Mouse (Mus musculus) MEL (cell line): ENCODE results near the gene Gjc2. TPM values are rescaled to one million over a fixed set of nuclear protein-coding genes. Genes with fewer than 3 reads are reported as not detected.
A peak's percentile ranks its signal among the peaks of the same experiment; 100 is the strongest.

Source experiments
- DNase-seq: peaks from one replicate; pipeline ENCODE4 v3.0.0; 2011; ENCODE audit warnings: low read depth, low spot score
- H3K27ac ChIP-seq: 2 replicates; pipeline ENCODE4 v1.5.1; 2012; ENCODE audit warnings: low read depth, mild to moderate bottlenecking, control low read depth, low read length, moderate library complexity; ENCODE audit not compliant: control insufficient read depth
- H3K27me3 ChIP-seq, 2 experiments: fragments of 150-350 bp in 1 of 2; sonication (generic) in 1 of 2; 2 replicates each; pipeline ENCODE4 v1.6.1; 2012; ENCODE audit warnings: low read length in 2 of 2, mild to moderate bottlenecking in 2 of 2, improper control_type of control experiment in 1 of 2, moderate library complexity in 1 of 2; ENCODE audit not compliant: insufficient read depth in 2 of 2, control insufficient read depth in 1 of 2
- H3K36me3 ChIP-seq, 2 experiments: 2 replicates each; pipeline ENCODE4 v1.6.1; 2012 to 2014; ENCODE audit warnings: low read length in 2 of 2, improper control_type of control experiment in 1 of 2, inconsistent platforms in 1 of 2, mild to moderate bottlenecking in 1 of 2; ENCODE audit not compliant: insufficient read depth in 2 of 2, control insufficient read depth in 1 of 2
- H3K4me1 ChIP-seq, 2 experiments: fragments of 150-350 bp in 1 of 2; sonication (generic) in 1 of 2; 2 replicates each; pipeline ENCODE4 v1.6.1; 2012; ENCODE audit warnings: low read length in 2 of 2, improper control_type of control experiment in 1 of 2, mild to moderate bottlenecking in 1 of 2; ENCODE audit not compliant: insufficient read depth in 2 of 2, control insufficient read depth in 1 of 2
- H3K4me3 ChIP-seq, 2 experiments: fragments of 150-350 bp in 1 of 2; sonication (generic) in 1 of 2; 2 replicates each; pipeline ENCODE4 v1.5.1; 2012; ENCODE audit warnings: low read depth in 2 of 2, low read length in 2 of 2, mild to moderate bottlenecking in 2 of 2, moderate library complexity in 2 of 2, control low read depth in 1 of 2, improper control_type of control experiment in 1 of 2; ENCODE audit not compliant: control insufficient read depth in 1 of 2, insufficient read depth in 1 of 2
- H3K79me2 ChIP-seq: 2 replicates; pipeline ENCODE4 v1.6.1; 2012; ENCODE audit warnings: mild to moderate bottlenecking, low read length, moderate library complexity; ENCODE audit not compliant: control insufficient read depth, poor library complexity, insufficient read depth
- H3K9ac ChIP-seq: 2 replicates; pipeline ENCODE4 v1.6.1; 2012; ENCODE audit warnings: low read depth, mild to moderate bottlenecking, control low read depth, low read length, moderate library complexity; ENCODE audit not compliant: control insufficient read depth, poor library complexity, severe bottlenecking
- H3K9me3 ChIP-seq: fragments of 150-350 bp; sonication (generic); replicated peaks from 2 replicates; pipeline ENCODE4 v1.6.1; 2012; ENCODE audit warnings: mild to moderate bottlenecking, low read length, improper control_type of control experiment, moderate library complexity; ENCODE audit not compliant: insufficient read depth
- CTCF ChIP-seq, 3 experiments: IDR thresholded peaks in 2 of 3; conservative IDR thresholded peaks in 1 of 3; 2 replicates each; pipeline ENCODE4 v1.5.1; 2011 to 2012; ENCODE audit warnings: low read length in 3 of 3, low read depth in 2 of 3, mild to moderate bottlenecking in 2 of 3, improper control_type of control experiment in 1 of 3, inconsistent platforms in 1 of 3, mixed read lengths in 1 of 3, moderate library complexity in 1 of 3; ENCODE audit not compliant: control insufficient read depth in 1 of 3, insufficient read depth in 1 of 3, poor library complexity in 1 of 3, severe bottlenecking in 1 of 3
- GABPA ChIP-seq: IDR thresholded peaks from 2 replicates; pipeline ENCODE4 v1.6.1; 2012; ENCODE audit warnings: low read depth, mild to moderate bottlenecking, inconsistent platforms, low read length, improper control_type of control experiment, moderate library complexity
- GATA1 ChIP-seq: IDR thresholded peaks from 2 replicates; pipeline ENCODE4 v1.6.1; 2011; ENCODE audit warnings: low read depth, low read length, improper control_type of control experiment
- HCFC1 ChIP-seq: IDR thresholded peaks from 2 replicates; pipeline ENCODE4 v1.6.1; 2012; ENCODE audit warnings: low read depth, mild to moderate bottlenecking, inconsistent platforms, low read length, improper control_type of control experiment, moderate library complexity
- JUND ChIP-seq: IDR thresholded peaks from 2 replicates; pipeline ENCODE4 v1.6.1; 2011; ENCODE audit warnings: low read depth, mild to moderate bottlenecking, improper control_type of control experiment, low read length
- KAT2A ChIP-seq: conservative IDR thresholded peaks from 2 replicates; pipeline ENCODE4 v1.6.1; 2012; ENCODE audit warnings: low read depth, low read length, improper control_type of control experiment, inconsistent platforms
- MAX ChIP-seq: IDR thresholded peaks from 2 replicates; pipeline ENCODE4 v1.6.1; 2011; ENCODE audit warnings: low read length, improper control_type of control experiment
- MEF2A ChIP-seq: IDR thresholded peaks from 2 replicates; pipeline ENCODE4 v1.6.1; 2014; ENCODE audit warnings: low read depth, mild to moderate bottlenecking, inconsistent platforms, low read length, improper control_type of control experiment; ENCODE audit not compliant: poor library complexity, insufficient replicate concordance, severe bottlenecking; ENCODE audit errors: extremely low read depth
- MYC ChIP-seq: IDR thresholded peaks from 2 replicates; pipeline ENCODE4 v1.6.1; 2011; ENCODE audit warnings: low read depth, mild to moderate bottlenecking, low read length, improper control_type of control experiment, moderate library complexity
- POLR2A ChIP-seq, 2 experiments: IDR thresholded peaks; 2 replicates each; pipeline ENCODE4 v1.6.1; 2011 to 2012; ENCODE audit warnings: low read length in 2 of 2, mild to moderate bottlenecking in 2 of 2, control low read depth in 1 of 2, improper control_type of control experiment in 1 of 2, low read depth in 1 of 2, moderate library complexity in 1 of 2; ENCODE audit not compliant: control insufficient read depth in 1 of 2, insufficient read depth in 1 of 2, poor library complexity in 1 of 2
- POLR2AphosphoS2 ChIP-seq: IDR thresholded peaks from 2 replicates; pipeline ENCODE4 v1.6.1; 2011; ENCODE audit warnings: low read length, improper control_type of control experiment
- POLR2AphosphoS5 ChIP-seq: IDR thresholded peaks from 2 replicates; pipeline ENCODE4 v1.6.1; 2012; ENCODE audit warnings: low read depth, borderline replicate concordance, mild to moderate bottlenecking, inconsistent platforms, low read length, moderate library complexity, mixed read lengths
- RCOR1 ChIP-seq: IDR thresholded peaks from 2 replicates; pipeline ENCODE4 v1.6.1; 2012; ENCODE audit warnings: low read depth, mild to moderate bottlenecking, inconsistent platforms, low read length, improper control_type of control experiment
- SIN3A ChIP-seq: IDR thresholded peaks from 2 replicates; pipeline ENCODE4 v1.6.1; 2012; ENCODE audit warnings: low read length, improper control_type of control experiment, inconsistent platforms
- SMC3 ChIP-seq: IDR thresholded peaks from 2 replicates; pipeline ENCODE4 v1.6.1; 2011; ENCODE audit warnings: low read depth, low read length, improper control_type of control experiment
- TAL1 ChIP-seq: IDR thresholded peaks from 2 replicates; pipeline ENCODE4 v1.6.1; 2012; ENCODE audit warnings: mild to moderate bottlenecking, inconsistent platforms, low read length, moderate library complexity, mixed read lengths
- TBP ChIP-seq: IDR thresholded peaks from 2 replicates; pipeline ENCODE4 v1.8.0; 2011; ENCODE audit warnings: low read depth, low read length, improper control_type of control experiment
- UBTF ChIP-seq: IDR thresholded peaks from 2 replicates; pipeline ENCODE4 v1.6.1; 2012; ENCODE audit warnings: low read depth, mild to moderate bottlenecking, inconsistent platforms, low read length, improper control_type of control experiment, moderate library complexity, borderline replicate concordance; ENCODE audit not compliant: insufficient read depth
- ZC3H11A ChIP-seq: IDR thresholded peaks from 2 replicates; pipeline ENCODE4 v1.6.1; 2012; ENCODE audit warnings: low read depth, mild to moderate bottlenecking, inconsistent platforms, low read length, improper control_type of control experiment
- ZMIZ1 ChIP-seq: IDR thresholded peaks from 2 replicates; pipeline ENCODE4 v1.6.1; 2012; ENCODE audit warnings: low read depth, mild to moderate bottlenecking, inconsistent platforms, low read length, improper control_type of control experiment, moderate library complexity
- polyA plus RNA-seq, 2 experiments: library from polyadenylated mRNA; stranded (reverse) in 1 of 2; unstranded in 1 of 2; fragments of >175 nt in 1 of 2; fragments of >200 nt in 1 of 2; gene quantifications; 2 replicates each; pipeline versions ENCODE4 v1.2.1 to v1.2.4; 2012; ENCODE audit warnings: low replicate concordance in 2 of 2, low read depth in 1 of 2; ENCODE audit not compliant: insufficient read length in 2 of 2, insufficient read depth in 1 of 2, missing spikeins in 1 of 2
- total RNA-seq: library from RNA; depleted of rRNA; stranded (reverse); fragments of 300-350 nt; gene quantifications from 2 replicates; pipeline ENCODE4 v1.2.3, GENCODE M21; 2012

Gene Gjc2
- total and polyA plus RNA-seq, 3 experiments: 0.07 to 0.08 TPM; not detected in 1

GRCm38 (mm10) chr11:59201216-59202002 is 18.4 kb upstream of the Gjc2 start (continued):
- TF ChIP-seq MEF2A (no peak), TBP (no peak), CTCF (IDR thresholded peaks at IDR 0.05 in 2 of 3, conservative IDR thresholded peaks at IDR 0.05 in 1 of 3; ENCODE audit: control insufficient read depth in 1 of 3, insufficient read depth in 1 of 3, low read depth in 2 of 3, low read length in 3 of 3, poor library complexity in 1 of 3, severe bottlenecking in 1 of 3) (no peak; a peak in 1 of 6 replicates), SIN3A (peak; percentile 69), ZC3H11A (no peak), GATA1 (0 out of 2 replicates have a peak, but pooled peaks have one; percentile 22), POLR2AphosphoS2 (no peak), POLR2AphosphoS5 (no peak), RCOR1 (no peak), UBTF (no peak), GABPA (no peak), KAT2A (no peak), TAL1 (no peak; the same call in 1 of the 2 replicates), HCFC1 (0 out of 2 replicates have a peak, but pooled peaks have one; percentile 34), ZMIZ1 (0 out of 2 replicates have a peak, but pooled peaks have one; percentile 40), SMC3 (no peak), POLR2A (IDR thresholded peaks at IDR 0.05; ENCODE audit: control insufficient read depth in 1 of 2, insufficient read depth in 1 of 2, low read depth in 1 of 2, low read length in 2 of 2, poor library complexity in 1 of 2) (peak in 1 of 2 experiments; percentile 46; a peak in 1 of 4 replicates)

- no peak for TF ChIP-seq JUND
- TF ChIP-seq POLR2A (IDR thresholded peaks at IDR 0.05; ENCODE audit: control insufficient read depth in 1 of 2, insufficient read depth in 1 of 2, low read depth in 1 of 2, low read length in 2 of 2, poor library complexity in 1 of 2): no peak
- TF ChIP-seq TBP: no peak
- TF ChIP-seq MAX: no peak
- no peak for TF ChIP-seq POLR2AphosphoS5
- no peak for TF ChIP-seq MYC
- TF ChIP-seq RCOR1: no peak
- TF ChIP-seq GATA1: no peak
- no peaks in the 10 kb centered on the region for H3K9me3 ChIP-seq
These were observed 13.2 kb upstream of the Gjc2 start for GRCm38 (mm10) chr11:59196230-59196629.

More at GRCm38 (mm10) chr11:59196230-59196629, 13.2 kb upstream of the Gjc2 start:
- no peak for DNase-seq
- H3K36me3 ChIP-seq: peaks cover 0 to 11% of the 10 kb centered on the region in 2 experiments; a peak in 2 of 4 replicates
- peaks cover 6% of the 10 kb centered on the region for H3K79me2 ChIP-seq
- H3K27me3 ChIP-seq: no peaks in the 10 kb centered on the region
- H3K4me3 ChIP-seq: no peak overlapping the region
- H3K4me1 ChIP-seq: peaks cover 5 to 9% of the 10 kb centered on the region in 2 experiments
- no peak overlapping the region for H3K27ac ChIP-seq
- H3K9ac ChIP-seq: no peak overlapping the region
